Mouse (Mus musculus) CH12.LX (cell line): ENCODE measurements around the gene H2-DMa. TPM values are rescaled to one million over a fixed set of nuclear protein-coding genes. Genes with fewer than 3 reads are reported as not detected.

ENCODE experiments used
- DNase-seq: peaks from one replicate; pipeline ENCODE4 v3.0.0-alpha.2; 2013; ENCODE audit errors: extremely low read depth
- H3K27ac ChIP-seq: 2 replicates; pipeline ENCODE4 v1.5.1; 2012; ENCODE audit warnings: low read depth, mild to moderate bottlenecking, control low read depth, moderate library complexity; ENCODE audit not compliant: insufficient read depth
- H3K27me3 ChIP-seq: replicated peaks from 2 replicates; pipeline ENCODE3; 2012; ENCODE audit warnings: inconsistent platforms
- H3K36me3 ChIP-seq, 2 experiments: replicated peaks in 1 of 2; 2 replicates each; pipeline versions ENCODE3 to v1.6.1; 2012; ENCODE audit warnings: inconsistent platforms in 1 of 2, low read length in 1 of 2, mild to moderate bottlenecking in 1 of 2, mixed read lengths in 1 of 2, moderate library complexity in 1 of 2; ENCODE audit not compliant: control insufficient read depth in 1 of 2, insufficient read depth in 1 of 2
- H3K4me1 ChIP-seq, 2 experiments: 2 replicates each; pipeline ENCODE4 v1.6.1; 2012; ENCODE audit warnings: inconsistent platforms in 1 of 2, moderate library complexity in 1 of 2; ENCODE audit not compliant: insufficient read depth in 2 of 2, control insufficient read depth in 1 of 2
- H3K4me2 ChIP-seq: 2 replicates; pipeline ENCODE4 v1.6.1; 2012; ENCODE audit warnings: low read depth, mild to moderate bottlenecking, control low read depth; ENCODE audit not compliant: poor library complexity, insufficient read depth, severe bottlenecking
- H3K4me3 ChIP-seq, 3 experiments: fragments of 150-350 bp in 1 of 3; sonication (generic) in 1 of 3; replicated peaks in 1 of 3; 2 replicates each; pipeline versions ENCODE3 to v1.5.1; 2011 to 2012; ENCODE audit warnings: low read depth in 2 of 3, low read length in 2 of 3, mild to moderate bottlenecking in 2 of 3, moderate library complexity in 2 of 3, control low read depth in 1 of 3, improper control_type of control experiment in 1 of 3, inconsistent platforms in 1 of 3, mixed read lengths in 1 of 3; ENCODE audit not compliant: poor library complexity in 1 of 3
- H3K79me2 ChIP-seq: replicated peaks from 2 replicates; pipeline ENCODE4 v1.6.1; 2012; ENCODE audit warnings: mild to moderate bottlenecking, moderate library complexity; ENCODE audit not compliant: control insufficient read depth, poor library complexity, insufficient read depth, severe bottlenecking; ENCODE audit errors: extremely low read depth
- H3K9ac ChIP-seq: 2 replicates; pipeline ENCODE4 v1.6.1; 2012; ENCODE audit warnings: low read depth, mild to moderate bottlenecking, control low read depth, moderate library complexity; ENCODE audit not compliant: insufficient read depth
- H3K9me3 ChIP-seq: replicated peaks from 2 replicates; pipeline ENCODE3; 2012; ENCODE audit warnings: low read length, inconsistent platforms, mixed read lengths
- CTCF ChIP-seq, 2 experiments: IDR thresholded peaks in 1 of 2; conservative IDR thresholded peaks in 1 of 2; 2 replicates each; pipeline ENCODE4 v1.5.1; 2011 to 2012; ENCODE audit warnings: low read depth in 2 of 2, low read length in 2 of 2, improper control_type of control experiment in 1 of 2, inconsistent platforms in 1 of 2, mild to moderate bottlenecking in 1 of 2, moderate library complexity in 1 of 2
- EP300 ChIP-seq: IDR thresholded peaks from 2 replicates; pipeline ENCODE4 v1.6.1; 2011; ENCODE audit warnings: low read length, improper control_type of control experiment
- MXI1 ChIP-seq: IDR thresholded peaks from 2 replicates; pipeline ENCODE4 v1.6.1; 2011; ENCODE audit warnings: mild to moderate bottlenecking, low read depth, low read length, improper control_type of control experiment
- POLR2A ChIP-seq: IDR thresholded peaks from 2 replicates; pipeline ENCODE4 v1.6.1; 2011; ENCODE audit warnings: low read depth, mild to moderate bottlenecking, improper control_type of control experiment, low read length
- RAD21 ChIP-seq: IDR thresholded peaks from 2 replicates; pipeline ENCODE4 v1.6.1; 2011; ENCODE audit warnings: low read depth, mild to moderate bottlenecking, low read length, improper control_type of control experiment, moderate library complexity
- RCOR1 ChIP-seq: conservative IDR thresholded peaks from 2 replicates; pipeline ENCODE4 v1.6.1; 2012; ENCODE audit warnings: low read depth, mild to moderate bottlenecking, inconsistent platforms, low read length, improper control_type of control experiment
- SMC3 ChIP-seq: IDR thresholded peaks from 2 replicates; pipeline ENCODE4 v1.6.1; 2011; ENCODE audit warnings: low read depth, low read length, improper control_type of control experiment
- ZC3H11A ChIP-seq: IDR thresholded peaks from 2 replicates; pipeline ENCODE4 v1.6.1; 2012; ENCODE audit warnings: low read depth, mild to moderate bottlenecking, inconsistent platforms, low read length, improper control_type of control experiment
- ZMIZ1 ChIP-seq: IDR thresholded peaks from 2 replicates; pipeline ENCODE4 v1.6.1; 2012; ENCODE audit warnings: low read depth, mild to moderate bottlenecking, inconsistent platforms, low read length, improper control_type of control experiment
- dilution Hi-C: fragments of 300-500 bp; cut with MboI; formaldehyde crosslinking; loops from 2 replicates; pipeline ENCODE4 v1.14.3; 2020; ENCODE audit warnings: low sequenced_read_pairs; ENCODE audit not compliant: extremely low pct_unique_long_range_greater_than_20kb, extremely low pct_ligation_motif_present
- in situ Hi-C: fragments of 300-500 bp; cut with MboI; formaldehyde crosslinking; loops from 3 replicates; pipeline ENCODE4 v1.14.3; 2019; ENCODE audit warnings: low sequenced_read_pairs, low pct_ligation_motif_present, low pct_unique_long_range_greater_than_20kb, mixed read lengths
- polyA plus RNA-seq: library from polyadenylated mRNA; unstranded; fragments of >175 nt; gene quantifications from 2 replicates; pipeline ENCODE4 v1.2.1, GENCODE M21; 2012; ENCODE audit warnings: low read depth; ENCODE audit not compliant: insufficient read length
- total RNA-seq, 2 experiments: library from RNA; depleted of rRNA; stranded (reverse); fragments of 300-350 nt in 1 of 2; fragments of >200 nt in 1 of 2; gene quantifications; 2 replicates each; pipeline ENCODE4 v1.2.3; 2012 to 2014

H2-DMa gene
- total and polyA plus RNA-seq, 3 experiments, result 67.7 to 119 (median 112) TPM

DNA sequence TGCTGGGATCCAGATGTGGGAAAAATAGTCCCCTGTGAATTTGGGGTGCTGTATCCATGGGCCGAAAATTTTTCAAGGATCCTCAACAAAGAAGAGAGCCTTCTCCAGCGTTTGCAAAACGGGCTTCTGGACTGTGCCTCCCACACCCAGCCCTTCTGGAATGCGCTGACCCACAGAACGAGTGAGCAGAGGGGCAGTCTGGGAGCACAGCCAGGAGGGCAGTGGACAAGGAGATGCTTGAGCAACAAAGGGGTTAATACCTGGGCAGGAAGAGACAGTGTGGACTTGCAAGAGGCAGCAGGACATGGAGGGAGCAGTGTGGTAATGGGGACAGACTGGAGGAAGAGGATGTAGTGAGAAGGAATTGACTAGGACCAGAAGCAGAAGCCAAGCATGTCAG is 36.2 kb downstream of the H2-DMa start:
- Histone ChIP-seq H3K9me3 (no peaks in the 10 kb centered on the region), H3K4me1 (peaks cover 0 to 13% of the 10 kb centered on the region in 2 experiments; a peak in 2 of 4 replicates), H3K36me3 (peaks cover 8 to 40% of the 10 kb centered on the region in 2 experiments), H3K27me3 (no peaks in the 10 kb centered on the region), H3K9ac (no peak overlapping the region), H3K27ac (no peak overlapping the region), H3K79me2 (no peaks in the 10 kb centered on the region), H3K4me3 (no peak overlapping the region), H3K4me2 (no peak overlapping the region)
- in situ Hi-C loops (no loop called here), dilution Hi-C loops (no loop called here)
- DNase-seq, result no peak
- no peak for TF ChIP-seq ZMIZ1
- TF ChIP-seq MXI1, result no peak

GRCm38 (mm10) chr17:34164202-34164895 is 45.0 kb downstream of the H2-DMa start:
- Histone ChIP-seq H3K4me1 (peaks cover 0 to 4% of the 10 kb centered on the region in 2 experiments; a peak in 2 of 4 replicates), H3K36me3 (peaks cover 3 to 31% of the 10 kb centered on the region in 2 experiments), H3K27me3 (no peaks in the 10 kb centered on the region), H3K4me3 (no peak overlapping the region), H3K9me3 (peaks cover 6% of the 10 kb centered on the region), H3K79me2 (no peaks in the 10 kb centered on the region; the same call in 1 of the 2 replicates), H3K27ac (no peak overlapping the region), H3K4me2 (no peak overlapping the region), H3K9ac (no peak overlapping the region)
- DNase-seq, result no peak
- dilution Hi-C loops (no loop called here), in situ Hi-C loops (loop anchor here (5.0 kb wide), 2 partner anchors 37 to 72 kb away; partner anchors contain the start of gene H2-Oa)
- TF ChIP-seq ZMIZ1 (no peak), CTCF (conservative IDR thresholded peaks at IDR 0.05 in 1 of 2, IDR thresholded peaks at IDR 0.05 in 1 of 2; ENCODE audit: low read depth in 2 of 2, low read length in 2 of 2) (peak in 1 of 2 experiments; percentile 77; a peak in 3 of 4 replicates), ZC3H11A (peak; percentile 35), SMC3 (peak; percentile 79), RAD21 (peak; percentile 71), POLR2A (peak; percentile 24; the same call in 1 of the 2 replicates), EP300 (no peak)

DNA sequence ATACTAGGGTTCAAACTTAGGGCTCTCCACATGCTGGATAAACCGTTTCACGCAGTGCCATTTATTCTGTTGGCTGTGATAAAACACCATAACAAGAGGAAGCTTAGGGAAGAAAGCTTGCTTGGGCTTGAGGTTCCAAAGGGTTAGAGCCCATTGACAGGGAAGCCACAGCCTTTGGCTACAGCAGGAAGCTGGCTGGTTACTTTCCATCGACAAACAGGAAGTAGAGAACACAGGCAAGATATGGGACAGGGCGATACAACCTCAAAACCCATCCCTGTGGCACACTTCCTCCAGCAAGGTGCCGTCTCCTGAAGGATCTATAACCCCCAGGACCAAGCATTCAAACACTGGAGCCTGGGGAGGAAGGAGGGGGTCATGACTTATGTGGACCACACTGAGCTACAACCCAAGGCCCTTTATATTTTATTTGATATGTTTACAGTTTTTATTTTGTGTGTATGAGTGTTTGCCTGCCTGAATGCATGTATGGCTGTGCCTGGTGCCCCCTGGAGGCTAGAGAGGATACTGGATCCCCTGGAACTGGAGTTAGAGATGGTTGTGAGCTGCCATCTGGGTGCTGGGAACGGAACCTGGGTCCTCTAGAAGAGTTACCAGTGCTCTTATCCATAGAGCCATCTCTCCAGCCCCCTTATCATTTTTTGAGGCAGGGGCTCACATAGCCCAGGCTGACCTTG is 45.8 kb downstream of the H2-DMa start:
- H3K79me2 ChIP-seq, result no peaks in the 10 kb centered on the region; the same call in 1 of the 2 replicates
- dilution Hi-C loops, result no loop called here
- peak; percentile 25 for TF ChIP-seq RAD21
- TF ChIP-seq EP300, result no peak
- TF ChIP-seq CTCF (conservative IDR thresholded peaks at IDR 0.05 in 1 of 2, IDR thresholded peaks at IDR 0.05 in 1 of 2; ENCODE audit: low read depth in 2 of 2, low read length in 2 of 2), result peak in 1 of 2 experiments; percentile 58; a peak in 2 of 4 replicates
- TF ChIP-seq SMC3, result peak; percentile 40
- no peak for TF ChIP-seq RCOR1
- TF ChIP-seq, all 38 proteins: peak for 3
- no peak overlapping the region for H3K9ac ChIP-seq
- H3K4me3 ChIP-seq, result no peak overlapping the region
- no peak overlapping the region for H3K4me2 ChIP-seq
- no peaks in the 10 kb centered on the region for H3K27me3 ChIP-seq
- no peak overlapping the region for H3K27ac ChIP-seq
- DNase-seq, result no peak
- peaks cover 6% of the 10 kb centered on the region for H3K9me3 ChIP-seq
- in situ Hi-C loops, result no loop called here
- peaks cover 0 to 4% of the 10 kb centered on the region in 2 experiments; a peak in 2 of 4 replicates for H3K4me1 ChIP-seq
- peaks cover 0 to 24% of the 10 kb centered on the region in 2 experiments for H3K36me3 ChIP-seq
